Mouse (Mus musculus) embryonic facial prominence, embryonic 13.5 days (tissue): ENCODE data around the gene Vac14. TPM values are rescaled to one million over a fixed set of nuclear protein-coding genes. Genes with fewer than 3 reads are reported as not detected.

Source experiments
- ATAC-seq: fragments of 200-750 bp; cut with Nextera tagmentation; 2 replicates; pipeline ENCODE4 v1.8.0; 2017; ENCODE audit warnings: low read depth; ENCODE audit not compliant: insufficient number of reproducible peaks, insufficient read depth, low FRiP score, low TSS enrichment
- H3K27ac ChIP-seq: fragments of 300-500 bp; sonication (generic); 2 replicates; pipeline ENCODE4 v1.5.1; 2015; ENCODE audit warnings: moderate library complexity, mild to moderate bottlenecking, inconsistent platforms
- H3K27me3 ChIP-seq: fragments of 300-500 bp; sonication (generic); 2 replicates; pipeline ENCODE4 v1.6.1; 2015; ENCODE audit warnings: mild to moderate bottlenecking, inconsistent platforms
- H3K36me3 ChIP-seq: fragments of 300-500 bp; sonication (generic); 2 replicates; pipeline ENCODE4 v1.6.1; 2015; ENCODE audit warnings: mild to moderate bottlenecking, inconsistent platforms
- H3K4me1 ChIP-seq: fragments of 300-500 bp; sonication (generic); 2 replicates; pipeline ENCODE4 v1.6.1; 2015; ENCODE audit warnings: inconsistent platforms
- H3K4me2 ChIP-seq: fragments of 300-500 bp; sonication (generic); 2 replicates; pipeline ENCODE4 v1.6.1; 2015; ENCODE audit warnings: moderate library complexity, mild to moderate bottlenecking, inconsistent platforms
- H3K4me3 ChIP-seq: fragments of 300-500 bp; sonication (generic); 2 replicates; pipeline ENCODE4 v1.5.1; 2015; ENCODE audit warnings: mild to moderate bottlenecking, inconsistent platforms
- H3K9ac ChIP-seq: fragments of 300-500 bp; sonication (generic); 2 replicates; pipeline ENCODE4 v1.6.1; 2015; ENCODE audit warnings: mild to moderate bottlenecking, inconsistent platforms
- H3K9me3 ChIP-seq: fragments of 300-500 bp; sonication (generic); 2 replicates; pipeline ENCODE4 v1.6.1; 2016; ENCODE audit warnings: inconsistent platforms
- WGBS: fragments of 180-500 bp; shearing (Covaris S2); methylation state at CpG from one replicate; pipeline ENCODE4 v1.1.7; 2015; ENCODE audit warnings: mixed read lengths; 5-methylcytosine and 5-hydroxymethylcytosine counted together
- polyA plus RNA-seq: library from polyadenylated mRNA; unstranded; fragments of >200 nt; fragmentation: Nextera tagmentation; extraction: Ambion mirVana; gene quantifications from 2 replicates; pipeline ENCODE4 v1.2.1, GENCODE M21; 2015

The Vac14 gene
- polyA plus RNA-seq, 1 experiment from 2014 or later: 19.8 TPM

DNA sequence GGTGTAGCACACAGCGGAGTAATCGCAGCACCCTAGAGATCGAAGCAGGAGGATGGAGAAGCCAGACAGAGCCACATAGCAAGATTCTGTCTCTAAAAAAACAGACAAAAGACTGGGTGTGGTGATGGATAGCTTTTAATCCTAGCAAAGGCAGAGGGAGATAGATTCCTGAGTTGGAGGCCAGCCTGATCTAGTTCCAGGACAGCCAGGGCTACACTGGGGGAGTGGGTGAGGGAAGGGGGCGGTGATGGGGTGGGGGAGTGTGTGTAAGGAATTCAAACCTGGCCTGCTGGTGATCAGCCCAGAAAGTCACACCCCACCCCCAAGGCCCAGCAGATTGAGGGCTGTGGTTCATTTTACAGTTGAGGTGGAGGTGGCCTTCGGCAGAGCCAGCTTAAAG lies 137.8 kb downstream of the Vac14 start:
- no peak overlapping the region for H3K4me2 ChIP-seq
- H3K9ac ChIP-seq: no peak overlapping the region
- ATAC-seq: no peak
- no peaks in the 10 kb centered on the region for H3K36me3 ChIP-seq
- no peaks in the 10 kb centered on the region for H3K9me3 ChIP-seq
- WGBS: 77% methylated on average over 5 of the region's 5 CpGs
- peaks cover 15% of the 10 kb centered on the region for H3K4me1 ChIP-seq
- H3K27me3 ChIP-seq: no peaks in the 10 kb centered on the region
- H3K27ac ChIP-seq: no peak overlapping the region
- no peak overlapping the region for H3K4me3 ChIP-seq

DNA sequence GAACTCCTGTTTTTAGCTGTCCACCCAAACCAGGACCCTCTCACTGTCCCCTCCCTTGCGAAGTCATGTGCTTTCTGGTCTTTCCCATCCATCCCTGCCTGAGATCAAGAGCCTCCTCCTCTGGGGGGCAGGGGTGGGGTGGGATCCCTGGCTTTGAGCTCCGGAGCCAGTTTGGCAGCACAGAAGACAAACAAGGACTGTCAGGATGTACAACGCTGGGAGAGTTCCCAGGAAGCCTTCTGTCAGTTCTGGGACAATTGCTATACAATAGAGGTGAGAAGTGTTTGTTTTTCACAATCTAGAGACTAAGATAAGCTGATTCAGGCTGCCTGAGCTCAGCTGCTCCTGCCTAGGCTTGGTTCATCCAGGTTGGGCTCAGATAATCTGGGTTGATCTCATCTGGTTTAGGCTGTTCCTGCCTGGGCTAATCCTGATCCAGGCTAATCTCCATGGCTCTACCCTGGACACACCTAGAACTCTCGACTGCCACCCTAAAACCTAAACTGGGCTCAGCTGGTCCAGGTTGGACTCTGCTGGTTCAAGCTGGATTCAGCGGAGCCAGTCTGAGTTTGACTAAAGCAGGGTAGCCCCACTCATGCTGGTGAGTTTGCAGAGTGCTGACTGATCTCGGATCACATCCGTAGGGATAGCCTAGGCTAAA lies 142.0 kb downstream of the Vac14 start:
- Histone ChIP-seq H3K4me3 (no peak overlapping the region), H3K9me3 (no peaks in the 10 kb centered on the region), H3K27ac (no peak overlapping the region), H3K4me1 (peaks cover 5% of the 10 kb centered on the region; the same call in 1 of the 2 replicates), H3K4me2 (no peak overlapping the region), H3K27me3 (no peaks in the 10 kb centered on the region), H3K36me3 (no peaks in the 10 kb centered on the region), H3K9ac (no peak overlapping the region)
- WGBS: 73% methylated on average over 7 of the region's 7 CpGs
- ATAC-seq: no peak

DNA sequence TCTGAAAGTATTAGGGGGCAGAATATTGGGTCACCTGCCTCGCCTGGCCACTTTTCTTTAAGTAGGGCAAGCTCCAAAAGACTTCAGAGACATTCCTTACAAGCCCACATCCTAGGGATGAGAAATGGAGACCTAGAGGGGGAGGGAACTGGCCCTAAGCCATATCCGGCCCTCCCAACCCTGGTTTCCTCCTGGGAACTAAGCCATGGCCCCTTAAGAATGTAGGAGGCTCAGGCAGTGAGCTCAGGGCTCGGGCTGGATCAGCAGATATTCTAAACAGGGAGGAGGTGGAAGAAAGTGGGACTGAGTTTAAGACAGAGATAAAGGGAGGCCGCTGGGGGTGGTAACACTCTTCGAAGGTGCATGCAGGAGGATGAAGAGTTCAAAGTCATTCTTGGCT lies 142.8 kb downstream of the Vac14 start:
- Histone ChIP-seq H3K9ac (no peak overlapping the region), H3K36me3 (no peaks in the 10 kb centered on the region), H3K4me1 (peaks cover 4% of the 10 kb centered on the region; the same call in 1 of the 2 replicates), H3K9me3 (no peaks in the 10 kb centered on the region), H3K27ac (no peak overlapping the region), H3K4me3 (no peak overlapping the region), H3K27me3 (no peaks in the 10 kb centered on the region), H3K4me2 (no peak overlapping the region)
- no peak for ATAC-seq
- WGBS: 61% methylated on average over 5 of the region's 5 CpGs

DNA sequence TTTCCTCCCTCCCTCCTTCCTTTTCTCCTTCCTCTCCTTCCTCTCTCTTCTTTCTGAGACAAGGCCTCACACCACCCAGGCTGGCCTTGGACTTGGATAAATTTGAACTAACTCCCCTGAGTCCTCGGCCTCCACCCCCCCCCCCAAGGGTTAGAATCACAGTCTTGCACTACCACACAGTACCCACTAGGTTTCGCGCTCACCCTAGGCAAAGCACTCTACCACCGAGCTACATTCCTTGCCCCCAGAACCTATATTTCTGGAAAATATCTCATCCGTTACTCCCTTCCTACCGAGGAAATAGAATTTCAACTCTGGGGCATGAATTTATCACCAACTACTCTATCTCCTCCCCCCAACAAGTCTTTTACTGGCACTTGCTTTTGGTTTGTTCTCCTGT lies 143.6 kb downstream of the Vac14 start:
- H3K9me3 ChIP-seq: no peaks in the 10 kb centered on the region
- no peaks in the 10 kb centered on the region for H3K27me3 ChIP-seq
- no peak overlapping the region for H3K4me3 ChIP-seq
- no peak overlapping the region for H3K4me2 ChIP-seq
- no peak for ATAC-seq
- no peaks in the 10 kb centered on the region for H3K36me3 ChIP-seq
- no peak overlapping the region for H3K9ac ChIP-seq
- H3K4me1 ChIP-seq: peaks cover 4% of the 10 kb centered on the region; the same call in 1 of the 2 replicates
- no peak overlapping the region for H3K27ac ChIP-seq
- WGBS: 55% methylated on average over 6 of the region's 6 CpGs

DNA sequence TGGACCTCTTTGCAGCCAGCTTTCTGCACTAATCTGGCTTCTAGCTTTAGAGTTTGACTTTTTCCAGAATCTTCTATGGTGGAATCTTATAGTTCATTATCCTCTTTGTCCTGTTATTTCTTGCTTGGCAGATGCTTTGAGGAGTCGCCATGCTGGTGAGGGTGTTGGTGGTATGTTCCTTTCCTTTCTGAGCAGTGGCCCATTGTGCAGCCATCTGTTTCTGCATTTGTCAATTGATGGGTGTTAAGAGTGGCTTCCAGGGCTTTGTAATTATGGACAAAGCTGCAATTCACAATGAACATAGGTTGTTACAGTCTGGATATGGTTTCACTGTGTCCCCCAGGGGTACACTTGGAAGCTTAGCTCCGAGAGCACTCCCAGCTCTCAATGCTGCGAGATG lies 146.3 kb downstream of the Vac14 start:
- peaks cover 4% of the 10 kb centered on the region; the same call in 1 of the 2 replicates for H3K4me1 ChIP-seq
- H3K27me3 ChIP-seq: no peaks in the 10 kb centered on the region
- H3K9ac ChIP-seq: no peak overlapping the region
- no peak overlapping the region for H3K4me3 ChIP-seq
- H3K9me3 ChIP-seq: no peaks in the 10 kb centered on the region
- H3K36me3 ChIP-seq: no peaks in the 10 kb centered on the region
- WGBS: 68% methylated on average over 3 of the region's 3 CpGs
- ATAC-seq: no peak
- H3K27ac ChIP-seq: no peak overlapping the region
- H3K4me2 ChIP-seq: no peak overlapping the region

DNA sequence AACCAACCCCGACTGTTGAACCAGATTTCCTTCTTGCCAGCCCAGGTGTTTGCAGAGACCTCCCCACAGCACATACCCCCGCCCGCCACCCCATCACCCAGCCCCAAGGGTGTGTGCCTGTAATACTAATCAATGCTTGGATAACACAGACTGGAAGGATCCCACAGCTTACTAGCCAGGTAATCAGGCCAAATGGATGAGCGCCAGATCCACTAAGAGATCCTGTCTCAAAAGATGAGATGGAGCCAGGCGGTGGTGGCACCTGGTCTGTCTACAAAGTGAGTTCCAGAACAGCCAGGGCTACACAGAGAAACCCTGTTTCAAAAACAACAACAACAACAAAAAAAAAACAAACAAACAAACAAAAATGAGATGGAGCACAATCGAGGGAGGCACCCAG lies 148.9 kb downstream of the Vac14 start:
- Histone ChIP-seq H3K4me1 (no peaks in the 10 kb centered on the region; the same call in 1 of the 2 replicates), H3K9ac (no peak overlapping the region), H3K27me3 (no peaks in the 10 kb centered on the region), H3K4me3 (no peak overlapping the region), H3K27ac (no peak overlapping the region), H3K4me2 (no peak overlapping the region), H3K9me3 (no peaks in the 10 kb centered on the region), H3K36me3 (no peaks in the 10 kb centered on the region)
- 91% methylated on average over 6 of the region's 6 CpGs for WGBS
- no peak for ATAC-seq

Other genes starting within 250 kb of the Vac14 start
- 11.0 and 12.6 TPM in 2 replicates for gene Mtss1l, start 102.9 kb downstream of the Vac14 start, polyA plus RNA-seq
- gene Il34, start 187.3 kb downstream of the Vac14 start, polyA plus RNA-seq: 0.60 and 2.3 TPM in 2 replicates
- 82.9 and 83.8 TPM in 2 replicates for gene Cog4, start 228.0 kb downstream of the Vac14 start, polyA plus RNA-seq
- gene Sf3b3, start 228.2 kb downstream of the Vac14 start, polyA plus RNA-seq: 158 and 170 TPM in 2 replicates